Mouse (Mus musculus): ENCODE data around the gene Lgals2.

GRCm38 (mm10) chr15:78845321-78845720 is 10.0 kb downstream of the Lgals2 start:
- TF ChIP-seq POLR2A (IDR thresholded peaks at IDR 0.05; ENCODE audit: low read depth, low read length) (no peak), CTCF (IDR thresholded peaks at IDR 0.05; ENCODE audit: extremely low read depth, insufficient read depth, insufficient read length, insufficient replicate concordance) (no peak)
